Mouse (Mus musculus): Measurements from ENCODE around the gene Pxdc1. TPM values are rescaled to one million over a fixed set of nuclear protein-coding genes. Genes with fewer than 3 reads are reported as not detected.

Pxdc1 gene
- total and polyA plus RNA-seq, 3 experiments: not detected

GRCm38 (mm10) chr13:34627446-34627845, 25.8 kb downstream of the Pxdc1 start:
- no peak overlapping the region for H3K4me3 ChIP-seq (ENCODE audit: control insufficient read depth in 1 of 2, insufficient read depth in 1 of 2, low read depth in 2 of 2, low read length in 2 of 2)
- H3K79me2 ChIP-seq (ENCODE audit: control insufficient read depth, insufficient read depth, low read length, poor library complexity): no peaks in the 10 kb centered on the region
- no peaks in the 10 kb centered on the region for H3K9me3 ChIP-seq (replicated peaks; ENCODE audit: insufficient read depth, low read length)
- H3K27me3 ChIP-seq (ENCODE audit: control insufficient read depth in 1 of 2, insufficient read depth in 2 of 2, low read length in 2 of 2): no peaks in the 10 kb centered on the region; a peak in 1 of 4 replicates
- H3K4me1 ChIP-seq (ENCODE audit: control insufficient read depth in 1 of 2, insufficient read depth in 2 of 2, low read length in 2 of 2): no peaks in the 10 kb centered on the region
- TF ChIP-seq E2F4 (IDR thresholded peaks at IDR 0.05; ENCODE audit: borderline replicate concordance, low read depth, low read length) (no peak), NRF1 (IDR thresholded peaks at IDR 0.05; ENCODE audit: insufficient read depth, low read depth, low read length, poor library complexity, severe bottlenecking) (no peak), ZMIZ1 (IDR thresholded peaks at IDR 0.05; ENCODE audit: low read depth, low read length) (no peak), USF2 (IDR thresholded peaks at IDR 0.05; ENCODE audit: borderline replicate concordance in 1 of 2, insufficient read depth in 1 of 2, low read depth in 1 of 2, low read length in 2 of 2) (no peak), TAL1 (IDR thresholded peaks at IDR 0.05; ENCODE audit: low read length) (no peak)
- no peak overlapping the region for H3K9ac ChIP-seq (ENCODE audit: control insufficient read depth, low read depth, low read length, poor library complexity, severe bottlenecking)
- DNase-seq (ENCODE audit: low read depth, low spot score): no peak
- H3K27ac ChIP-seq (ENCODE audit: control insufficient read depth, low read depth, low read length): no peak overlapping the region
- H3K36me3 ChIP-seq (ENCODE audit: control insufficient read depth in 1 of 2, insufficient read depth in 2 of 2, low read length in 2 of 2): no peaks in the 10 kb centered on the region

- no peaks in the 10 kb centered on the region for H3K79me2 ChIP-seq (ENCODE audit: control insufficient read depth, insufficient read depth, low read length, poor library complexity)
- no peaks in the 10 kb centered on the region for H3K36me3 ChIP-seq (ENCODE audit: control insufficient read depth in 1 of 2, insufficient read depth in 2 of 2, low read length in 2 of 2)
- DNase-seq (ENCODE audit: low read depth, low spot score): no peak
- H3K4me1 ChIP-seq (ENCODE audit: control insufficient read depth in 1 of 2, insufficient read depth in 2 of 2, low read length in 2 of 2): no peaks in the 10 kb centered on the region
- H3K9ac ChIP-seq (ENCODE audit: control insufficient read depth, low read depth, low read length, poor library complexity, severe bottlenecking): no peak overlapping the region
- TF ChIP-seq BHLHE40 (IDR thresholded peaks at IDR 0.05; ENCODE audit: borderline replicate concordance, low read depth, low read length) (no peak), CHD2 (IDR thresholded peaks at IDR 0.05; ENCODE audit: low read length) (no peak), ZC3H11A (IDR thresholded peaks at IDR 0.05; ENCODE audit: low read depth, low read length) (no peak), UBTF (IDR thresholded peaks at IDR 0.05; ENCODE audit: borderline replicate concordance, insufficient read depth, low read depth, low read length) (no peak), NELFE (IDR thresholded peaks at IDR 0.05; ENCODE audit: low read depth, low read length) (no peak), ELF1 (IDR thresholded peaks at IDR 0.05; ENCODE audit: low read depth, low read length) (no peak), POLR2AphosphoS5 (IDR thresholded peaks at IDR 0.05; ENCODE audit: borderline replicate concordance, low read depth, low read length) (no peak), CHD1 (IDR thresholded peaks at IDR 0.05; ENCODE audit: low read depth, low read length) (no peak), RAD21 (IDR thresholded peaks at IDR 0.05; ENCODE audit: low read depth, low read length) (no peak), KAT2A (conservative IDR thresholded peaks at IDR 0.05; ENCODE audit: low read depth, low read length) (no peak), MAFK (IDR thresholded peaks at IDR 0.05; ENCODE audit: borderline replicate concordance, low read depth, low read length) (no peak), MEF2A (IDR thresholded peaks at IDR 0.05; ENCODE audit: extremely low read depth, insufficient replicate concordance, low read depth, low read length, poor library complexity, severe bottlenecking) (no peak), TCF12 (IDR thresholded peaks at IDR 0.05; ENCODE audit: low read depth, low read length) (no peak), CTCF (IDR thresholded peaks at IDR 0.05 in 2 of 3, conservative IDR thresholded peaks at IDR 0.05 in 1 of 3; ENCODE audit: control insufficient read depth in 1 of 3, insufficient read depth in 1 of 3, low read depth in 2 of 3, low read length in 3 of 3, poor library complexity in 1 of 3, severe bottlenecking in 1 of 3) (no peak), MYC (IDR thresholded peaks at IDR 0.05; ENCODE audit: low read depth, low read length) (no peak), SMC3 (IDR thresholded peaks at IDR 0.05; ENCODE audit: low read depth, low read length) (no peak), POLR2A (IDR thresholded peaks at IDR 0.05; ENCODE audit: control insufficient read depth in 1 of 2, insufficient read depth in 1 of 2, low read depth in 1 of 2, low read length in 2 of 2, poor library complexity in 1 of 2) (no peak)
- no peak overlapping the region for H3K27ac ChIP-seq (ENCODE audit: control insufficient read depth, low read depth, low read length)
- no peak overlapping the region for H3K4me3 ChIP-seq (ENCODE audit: control insufficient read depth in 1 of 2, insufficient read depth in 1 of 2, low read depth in 2 of 2, low read length in 2 of 2)
- H3K27me3 ChIP-seq (ENCODE audit: control insufficient read depth in 1 of 2, insufficient read depth in 2 of 2, low read length in 2 of 2): no peaks in the 10 kb centered on the region; a peak in 1 of 4 replicates
- H3K9me3 ChIP-seq (replicated peaks; ENCODE audit: insufficient read depth, low read length): no peaks in the 10 kb centered on the region
These were observed 28.9 kb downstream of the Pxdc1 start for GRCm38 (mm10) chr13:34624414-34624813.
